Mouse (Mus musculus): ENCODE results near the gene Trip10. TPM values are rescaled to one million over a fixed set of nuclear protein-coding genes. Genes with fewer than 3 reads are reported as not detected.

Gene Trip10
- total RNA-seq, 2 experiments from 2014 or later, result 61.0 to 81.5 TPM

- no peak for DNase-seq (ENCODE audit: low spot score in 2 of 2)
Measured at GRCm38 (mm10) chr17:57233038-57233437, 16.2 kb upstream of the Trip10 start.

GRCm38 (mm10) chr17:57234254-57234928 is 14.9 kb upstream of the Trip10 start:
- DNase-seq (ENCODE audit: low spot score in 2 of 2), result no peak

GRCm38 (mm10) chr17:57235803-57236202 is 13.5 kb upstream of the Trip10 start:
- DNase-seq (ENCODE audit: low spot score in 2 of 2), result no peak

DNA sequence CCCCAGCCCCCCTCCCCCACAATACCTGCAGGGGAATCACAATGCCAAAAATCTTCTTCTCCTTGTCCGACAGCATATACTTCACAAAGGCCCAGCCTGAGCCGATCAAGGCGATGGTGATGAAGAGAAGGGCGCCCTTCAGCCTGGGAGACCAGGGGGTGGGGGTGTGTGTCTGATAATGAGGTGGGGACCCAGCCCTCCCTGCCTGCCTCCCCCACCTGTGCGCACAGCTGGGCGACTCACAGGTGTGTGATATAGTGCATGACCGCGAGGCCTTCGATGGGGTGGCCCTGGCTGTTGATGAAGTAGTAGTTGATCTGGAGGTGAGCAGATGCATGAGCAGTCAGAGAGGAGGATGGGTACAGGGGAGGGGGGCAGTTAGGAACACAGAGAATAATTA is 12.1 kb upstream of the Trip10 start:
- DNase-seq (ENCODE audit: low spot score in 2 of 2), result no peak

DNA sequence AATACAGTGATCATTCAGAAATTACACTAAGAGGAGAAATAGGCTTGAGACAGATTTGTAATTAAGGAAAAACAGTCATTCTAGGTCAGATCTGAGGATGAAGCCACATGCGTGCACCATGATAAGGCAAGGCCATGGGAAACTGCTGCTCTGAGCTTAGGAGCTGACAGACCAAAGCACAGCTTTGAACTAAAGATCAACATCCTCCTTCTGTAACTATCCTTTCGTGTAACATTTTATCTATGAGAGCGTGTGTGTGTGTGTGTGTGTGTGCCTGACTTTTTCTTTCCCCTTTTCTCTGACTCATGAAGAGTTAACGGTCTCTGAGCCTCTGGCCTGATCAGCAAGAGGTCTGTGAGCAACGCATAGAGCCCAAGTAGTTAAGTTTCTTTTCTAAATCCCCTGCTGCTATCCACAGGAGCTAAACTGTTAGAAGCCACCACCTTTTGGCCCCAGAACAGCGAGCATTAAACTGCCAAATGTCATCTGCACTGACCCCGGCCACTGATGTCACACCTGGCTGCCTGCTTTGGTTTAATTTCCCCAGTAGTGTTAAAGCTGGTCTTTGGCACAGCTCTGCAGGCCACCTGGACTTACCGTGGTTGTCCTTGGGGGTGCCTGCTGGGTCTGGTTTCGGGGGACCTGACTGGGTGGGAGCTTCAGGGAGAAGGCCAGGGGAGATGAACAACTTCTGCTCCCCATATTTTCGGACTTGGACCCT is 5.4 kb upstream of the Trip10 start:
- DNase-seq (ENCODE audit: low spot score in 2 of 2), result no peak

GRCm38 (mm10) chr17:57245311-57245929 is 3.8 kb upstream of the Trip10 start:
- no peak for DNase-seq (ENCODE audit: low spot score in 2 of 2)

DNA sequence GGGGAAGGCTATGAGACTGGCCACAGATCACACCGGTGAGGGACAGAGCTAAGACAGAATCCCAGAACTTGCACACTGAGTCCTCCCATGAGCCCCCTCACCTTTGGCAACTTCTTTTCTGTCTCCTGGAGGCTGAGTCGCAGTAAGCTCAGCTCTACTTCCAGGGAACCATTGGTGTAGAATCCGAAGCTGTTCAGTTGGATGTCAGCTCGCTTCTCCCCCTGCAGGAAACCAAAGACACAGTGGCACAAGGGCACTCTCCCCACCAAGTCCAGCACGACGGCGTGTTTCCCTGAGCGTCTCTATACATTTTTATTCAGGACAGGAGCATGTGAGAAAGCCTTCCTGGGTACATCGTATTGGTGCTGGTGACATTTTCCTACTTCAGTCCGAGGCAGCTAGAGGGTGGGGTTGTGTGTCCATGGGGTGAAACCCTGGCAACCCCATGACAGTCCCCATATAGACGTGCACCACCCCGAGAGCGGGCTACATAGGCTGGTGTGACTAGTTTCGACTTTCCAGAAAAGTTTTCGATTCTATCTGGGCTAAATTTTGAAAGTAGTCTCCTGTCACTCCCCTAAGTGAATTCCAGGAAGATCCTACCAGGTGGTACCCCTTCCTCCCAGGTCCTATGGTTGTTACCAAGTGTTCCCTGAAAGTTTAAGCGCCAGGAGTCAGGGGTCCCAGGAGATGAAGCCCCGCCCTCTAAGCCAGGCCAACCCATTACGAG is 2.4 kb upstream of the Trip10 start:
- DNase-seq (ENCODE audit: low spot score in 2 of 2), result no peak

DNA sequence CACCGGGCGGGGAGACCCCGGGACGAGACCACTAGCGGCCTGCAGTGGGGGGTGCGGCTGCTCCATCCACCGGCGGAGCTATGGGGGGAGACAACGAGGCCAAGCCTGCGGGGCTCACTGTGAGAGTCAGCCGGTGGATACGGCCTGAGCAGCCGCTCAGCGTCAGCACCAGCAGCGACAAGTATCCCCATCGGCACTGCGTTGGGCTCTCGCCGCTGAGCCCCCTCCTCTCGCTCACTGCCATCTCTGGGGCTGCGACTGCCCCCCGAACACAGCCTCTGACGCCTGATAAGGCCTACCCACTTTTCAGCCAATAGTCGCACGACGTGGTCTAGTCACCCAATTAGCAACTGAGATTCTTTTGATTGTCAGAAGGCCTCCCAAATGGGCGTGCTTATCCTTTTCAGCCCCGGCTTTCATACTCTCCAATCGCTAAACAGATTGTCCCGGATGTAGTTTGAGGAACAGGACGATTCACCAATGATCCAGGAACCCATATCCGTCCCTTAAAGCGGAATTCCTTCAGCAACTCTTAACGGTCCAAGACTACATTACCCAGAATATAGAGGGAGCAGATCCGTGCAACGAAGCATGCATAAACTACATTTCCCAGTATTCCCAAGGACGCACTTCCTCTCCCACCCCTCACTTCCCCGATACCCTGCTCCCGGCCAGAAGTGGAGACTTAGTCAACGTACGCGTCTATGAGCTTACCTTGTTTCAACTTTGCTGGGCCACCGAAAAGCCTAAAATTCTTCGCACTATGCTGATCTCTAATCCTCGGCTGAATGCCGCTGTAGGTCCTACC is 1.7 kb upstream of the Trip10 start:
- peak; percentile 63 to 84 for DNase-seq (ENCODE audit: low spot score in 2 of 2)

- peak; percentile 63 to 81 for DNase-seq (ENCODE audit: low spot score in 2 of 2)
Measured at GRCm38 (mm10) chr17:57248201-57248699, 1.0 kb upstream of the Trip10 start, which contains the start of gene Gpr108. Gene Gpr108, minus strand, starts transcription at chr17:57248446.

GRCm38 (mm10) chr17:57248771-57249170 is 484 bp upstream of the Trip10 start:
- no peak for DNase-seq (ENCODE audit: low spot score in 2 of 2)

- DNase-seq (ENCODE audit: low spot score in 2 of 2), result peak in 1 of 2 experiments; percentile 60
Measured at GRCm38 (mm10) chr17:57250461-57251160, 1.4 kb downstream of the Trip10 start.

- DNase-seq (ENCODE audit: low spot score in 2 of 2), result no peak
Measured at GRCm38 (mm10) chr17:57251431-57251830, 2.2 kb downstream of the Trip10 start.

GRCm38 (mm10) chr17:57253306-57253705 is 4.1 kb downstream of the Trip10 start:
- DNase-seq (ENCODE audit: low spot score in 2 of 2), result no peak

DNA sequence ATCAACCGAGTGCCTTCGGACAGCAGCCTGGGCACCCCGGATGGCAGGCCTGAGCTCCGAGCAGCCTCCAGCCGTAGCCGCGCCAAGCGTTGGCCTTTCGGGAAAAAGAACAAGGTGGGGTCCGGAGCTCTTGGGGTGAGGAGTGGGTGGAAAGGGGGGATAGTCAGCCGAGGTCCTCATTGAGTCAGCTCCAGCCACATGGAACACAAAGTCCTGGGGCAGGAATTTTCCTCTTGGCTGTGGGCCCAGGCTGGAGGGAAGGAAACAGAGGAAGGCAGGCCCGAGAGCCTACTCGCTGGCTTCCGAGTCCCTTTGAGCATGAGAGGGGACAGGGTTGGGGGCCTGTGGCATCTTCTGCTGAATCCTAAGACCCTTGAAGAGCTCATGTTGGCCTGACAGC is 6.1 kb downstream of the Trip10 start:
- DNase-seq (ENCODE audit: low spot score in 2 of 2), result no peak

GRCm38 (mm10) chr17:57256921-57257485 is 7.7 kb downstream of the Trip10 start:
- no peak for DNase-seq (ENCODE audit: low spot score in 2 of 2)

DNA sequence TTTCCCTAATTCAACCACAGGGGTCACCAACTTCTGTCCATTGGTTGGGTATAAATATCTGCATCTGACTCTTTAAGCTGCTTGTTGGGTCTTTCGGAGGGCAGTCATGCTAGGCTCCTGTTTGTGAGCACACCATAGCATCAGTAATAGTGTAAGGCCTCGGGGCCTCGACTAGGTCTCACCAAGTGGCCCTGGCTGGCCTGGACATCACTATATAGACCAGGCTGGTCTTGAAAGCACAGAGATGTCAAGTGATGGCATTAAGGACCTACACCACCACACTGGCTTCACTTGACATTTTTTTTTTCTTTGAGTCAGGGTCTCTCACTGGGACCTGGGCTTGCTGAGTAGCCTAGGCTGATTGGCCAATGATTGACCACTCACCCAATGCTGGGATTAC is 8.9 kb downstream of the Trip10 start:
- DNase-seq (ENCODE audit: low spot score in 2 of 2), result no peak

DNA sequence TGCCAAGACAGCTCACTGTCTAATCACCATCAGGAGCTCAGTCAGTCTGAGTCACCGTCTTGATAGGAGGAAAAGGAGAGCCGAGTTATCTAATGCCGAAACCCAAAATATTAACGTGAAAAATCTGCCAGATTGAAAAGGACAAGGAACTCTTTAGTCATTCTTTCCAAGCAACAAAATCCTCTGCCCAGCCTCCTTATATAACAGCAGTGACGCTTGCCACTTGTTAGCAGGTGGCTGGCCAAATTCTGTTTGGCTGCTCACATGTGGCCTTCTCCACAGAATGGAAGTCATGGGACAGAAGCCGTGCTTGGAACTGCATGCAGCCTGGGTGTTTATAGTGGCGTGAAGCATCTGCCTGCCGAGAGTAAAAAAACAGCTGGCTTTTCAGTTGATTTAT is 10.5 kb downstream of the Trip10 start:
- DNase-seq (ENCODE audit: low spot score in 2 of 2), result no peak

DNA sequence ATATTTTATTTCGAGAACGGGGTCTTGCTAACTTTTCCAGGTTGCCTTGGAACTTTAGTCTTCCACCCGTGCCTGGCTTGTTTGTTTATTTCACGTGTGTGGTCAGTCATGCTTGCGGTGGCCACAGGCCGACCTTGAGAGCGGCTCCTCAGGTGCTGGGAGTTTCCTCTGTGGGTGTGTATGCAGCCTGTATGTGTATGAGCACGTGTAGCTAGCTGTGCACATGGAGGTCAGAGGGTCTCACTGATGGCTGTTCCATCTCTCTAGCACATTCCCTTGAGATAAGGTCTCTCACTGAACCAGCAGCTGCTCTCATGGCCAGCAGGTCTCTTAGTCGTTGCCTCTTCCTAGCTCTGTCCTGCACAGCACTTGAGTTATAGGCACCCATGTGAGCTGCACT is 11.1 kb downstream of the Trip10 start:
- DNase-seq (ENCODE audit: low spot score in 2 of 2), result no peak

DNA sequence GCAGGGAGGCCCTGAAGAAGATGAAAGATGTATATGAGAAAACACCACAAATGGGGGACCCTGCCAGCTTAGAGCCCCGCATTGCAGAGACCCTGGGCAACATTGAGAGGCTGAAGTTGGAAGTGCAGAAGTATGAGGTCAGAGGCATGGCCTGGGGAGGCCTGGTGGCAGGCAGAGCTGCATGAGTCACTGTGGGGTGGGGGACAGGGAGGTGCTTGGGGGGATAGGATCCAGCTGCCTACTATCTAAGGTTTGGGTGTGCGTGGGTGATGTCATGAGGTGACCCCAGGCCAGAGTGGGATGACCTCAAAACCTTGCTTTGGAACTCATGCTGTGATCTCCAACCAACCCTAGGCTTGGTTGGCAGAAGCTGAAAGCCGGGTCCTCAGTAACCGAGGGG is 12.0 kb downstream of the Trip10 start:
- DNase-seq (ENCODE audit: low spot score in 2 of 2), result no peak

DNA sequence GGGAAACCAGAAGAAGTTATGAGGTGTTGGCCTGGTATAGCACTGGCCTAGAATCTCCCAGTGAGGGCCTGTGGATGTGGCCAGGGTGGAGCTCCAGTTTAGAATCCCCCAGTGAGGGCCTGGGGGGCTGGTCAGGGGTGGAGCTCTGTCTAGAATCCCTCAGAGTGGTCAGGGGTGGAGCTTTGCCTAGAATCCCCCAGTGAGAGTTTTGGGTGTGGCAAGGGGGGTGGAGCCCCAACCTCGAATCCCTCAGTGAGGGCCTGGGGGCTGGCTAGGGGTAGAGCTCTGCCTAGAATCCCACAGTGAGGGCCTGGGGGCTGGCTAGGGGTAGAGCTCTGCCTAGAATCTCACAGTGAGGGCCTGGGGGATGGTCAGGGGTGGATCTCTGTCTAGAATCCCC is 12.5 kb downstream of the Trip10 start:
- no peak for DNase-seq (ENCODE audit: low spot score in 2 of 2)

Measured in gastrocnemius, postnatal 4 days (tissue).